Mouse (Mus musculus): ENCODE results near the gene Nacc1. TPM values are rescaled to one million over a fixed set of nuclear protein-coding genes. Genes with fewer than 3 reads are reported as not detected.

Gene Nacc1
- total and polyA plus RNA-seq, 3 experiments = 42.5 to 106 TPM; not detected in 1

GRCm38 (mm10) chr8:84709931-84710330 is 22.3 kb upstream of the Nacc1 start:
- no peak for TF ChIP-seq NRF1 (IDR thresholded peaks at IDR 0.05; ENCODE audit: insufficient read depth, low read depth, low read length, poor library complexity, severe bottlenecking)
- TF ChIP-seq SIN3A (IDR thresholded peaks at IDR 0.05; ENCODE audit: low read length) = no peak
- TF ChIP-seq JUND (IDR thresholded peaks at IDR 0.05; ENCODE audit: low read depth, low read length) = no peak
- no peak for TF ChIP-seq KAT2A (conservative IDR thresholded peaks at IDR 0.05; ENCODE audit: low read depth, low read length)
- TF ChIP-seq MYC (IDR thresholded peaks at IDR 0.05; ENCODE audit: low read depth, low read length) = no peak
- TF ChIP-seq SMC3 (IDR thresholded peaks at IDR 0.05; ENCODE audit: low read depth, low read length) = no peak
- TF ChIP-seq POLR2AphosphoS2 (IDR thresholded peaks at IDR 0.05; ENCODE audit: low read length) = no peak
- TF ChIP-seq MAZ (IDR thresholded peaks at IDR 0.05; ENCODE audit: low read depth, low read length) = no peak
- TF ChIP-seq GATA1 (IDR thresholded peaks at IDR 0.05; ENCODE audit: low read depth, low read length) = no peak
- Histone ChIP-seq H3K4me3 (ENCODE audit: control insufficient read depth in 1 of 2, insufficient read depth in 1 of 2, low read depth in 2 of 2, low read length in 2 of 2) (no peak overlapping the region), H3K27ac (ENCODE audit: control insufficient read depth, low read depth, low read length) (no peak overlapping the region), H3K79me2 (ENCODE audit: control insufficient read depth, insufficient read depth, low read length, poor library complexity) (peaks cover 5% of the 10 kb centered on the region; the same call in 1 of the 2 replicates), H3K9me3 (replicated peaks; ENCODE audit: insufficient read depth, low read length) (no peaks in the 10 kb centered on the region), H3K27me3 (ENCODE audit: control insufficient read depth in 1 of 2, insufficient read depth in 2 of 2, low read length in 2 of 2) (no peaks in the 10 kb centered on the region), H3K9ac (ENCODE audit: control insufficient read depth, low read depth, low read length, poor library complexity, severe bottlenecking) (no peak overlapping the region), H3K36me3 (ENCODE audit: control insufficient read depth in 1 of 2, insufficient read depth in 2 of 2, low read length in 2 of 2) (peaks cover 0 to 4% of the 10 kb centered on the region in 2 experiments; a peak in 2 of 4 replicates), H3K4me1 (ENCODE audit: control insufficient read depth in 1 of 2, insufficient read depth in 2 of 2, low read length in 2 of 2) (peaks cover 0 to 2% of the 10 kb centered on the region in 2 experiments; a peak in 1 of 4 replicates)
- no peak for DNase-seq (ENCODE audit: low read depth, low spot score)

- H3K27ac ChIP-seq (ENCODE audit: control insufficient read depth, low read depth, low read length) = no peak overlapping the region
- peaks cover 0 to 4% of the 10 kb centered on the region in 2 experiments; a peak in 1 of 4 replicates for H3K36me3 ChIP-seq (ENCODE audit: control insufficient read depth in 1 of 2, insufficient read depth in 2 of 2, low read length in 2 of 2)
- no peaks in the 10 kb centered on the region for H3K27me3 ChIP-seq (ENCODE audit: control insufficient read depth in 1 of 2, insufficient read depth in 2 of 2, low read length in 2 of 2)
- H3K9ac ChIP-seq (ENCODE audit: control insufficient read depth, low read depth, low read length, poor library complexity, severe bottlenecking) = no peak overlapping the region
- H3K4me3 ChIP-seq (ENCODE audit: control insufficient read depth in 1 of 2, insufficient read depth in 1 of 2, low read depth in 2 of 2, low read length in 2 of 2) = no peak overlapping the region
- TF ChIP-seq CHD1 (IDR thresholded peaks at IDR 0.05; ENCODE audit: low read depth, low read length) (no peak), USF1 (IDR thresholded peaks at IDR 0.05; ENCODE audit: low read depth, low read length) (no peak), ZNF384 (IDR thresholded peaks at IDR 0.05; ENCODE audit: low read depth, low read length) (no peak), JUND (IDR thresholded peaks at IDR 0.05; ENCODE audit: low read depth, low read length) (no peak), TCF12 (IDR thresholded peaks at IDR 0.05; ENCODE audit: low read depth, low read length) (no peak), NRF1 (IDR thresholded peaks at IDR 0.05; ENCODE audit: insufficient read depth, low read depth, low read length, poor library complexity, severe bottlenecking) (no peak), POLR2AphosphoS2 (IDR thresholded peaks at IDR 0.05; ENCODE audit: low read length) (no peak), MYC (IDR thresholded peaks at IDR 0.05; ENCODE audit: low read depth, low read length) (no peak), MAX (IDR thresholded peaks at IDR 0.05; ENCODE audit: low read length) (no peak), CTCF (IDR thresholded peaks at IDR 0.05 in 2 of 3, conservative IDR thresholded peaks at IDR 0.05 in 1 of 3; ENCODE audit: control insufficient read depth in 1 of 3, insufficient read depth in 1 of 3, low read depth in 2 of 3, low read length in 3 of 3, poor library complexity in 1 of 3, severe bottlenecking in 1 of 3) (peak; percentile 88 to 99 (median 96)), USF2 (IDR thresholded peaks at IDR 0.05; ENCODE audit: borderline replicate concordance in 1 of 2, insufficient read depth in 1 of 2, low read depth in 1 of 2, low read length in 2 of 2) (no peak), MXI1 (IDR thresholded peaks at IDR 0.05; ENCODE audit: low read depth, low read length) (no peak), BHLHE40 (IDR thresholded peaks at IDR 0.05; ENCODE audit: borderline replicate concordance, low read depth, low read length) (no peak), KAT2A (conservative IDR thresholded peaks at IDR 0.05; ENCODE audit: low read depth, low read length) (no peak), E2F4 (IDR thresholded peaks at IDR 0.05; ENCODE audit: borderline replicate concordance, low read depth, low read length) (no peak), ZMIZ1 (IDR thresholded peaks at IDR 0.05; ENCODE audit: low read depth, low read length) (no peak), GABPA (IDR thresholded peaks at IDR 0.05; ENCODE audit: low read depth, low read length) (no peak), MEF2A (IDR thresholded peaks at IDR 0.05; ENCODE audit: extremely low read depth, insufficient replicate concordance, low read depth, low read length, poor library complexity, severe bottlenecking) (no peak), SMC3 (IDR thresholded peaks at IDR 0.05; ENCODE audit: low read depth, low read length) (peak; percentile 99), SIN3A (IDR thresholded peaks at IDR 0.05; ENCODE audit: low read length) (peak; percentile 68; the same call in 1 of the 2 replicates), MAFK (IDR thresholded peaks at IDR 0.05; ENCODE audit: borderline replicate concordance, low read depth, low read length) (no peak), TAL1 (IDR thresholded peaks at IDR 0.05; ENCODE audit: low read length) (no peak), ZC3H11A (IDR thresholded peaks at IDR 0.05; ENCODE audit: low read depth, low read length) (peak; percentile 96), RAD21 (IDR thresholded peaks at IDR 0.05; ENCODE audit: low read depth, low read length) (peak; percentile 98), ZKSCAN1 (IDR thresholded peaks at IDR 0.05; ENCODE audit: low read depth, low read length) (no peak)
- peak; percentile 86 for DNase-seq (ENCODE audit: low read depth, low spot score)
- peaks cover 10% of the 10 kb centered on the region for H3K79me2 ChIP-seq (ENCODE audit: control insufficient read depth, insufficient read depth, low read length, poor library complexity)
- H3K9me3 ChIP-seq (replicated peaks; ENCODE audit: insufficient read depth, low read length) = no peaks in the 10 kb centered on the region
- peaks cover 0 to 2% of the 10 kb centered on the region in 2 experiments; a peak in 1 of 4 replicates for H3K4me1 ChIP-seq (ENCODE audit: control insufficient read depth in 1 of 2, insufficient read depth in 2 of 2, low read length in 2 of 2)
Observed at GRCm38 (mm10) chr8:84708774-84709475, 21.3 kb upstream of the Nacc1 start.
